Mouse (Mus musculus) MEL (cell line): ENCODE results near the gene Ssh3. TPM values are rescaled to one million over a fixed set of nuclear protein-coding genes. Genes with fewer than 3 reads are reported as not detected.

Experiments used
- DNase-seq: peaks from one replicate; pipeline ENCODE4 v3.0.0; 2011; ENCODE audit warnings: low read depth, low spot score
- H3K27ac ChIP-seq: 2 replicates; pipeline ENCODE4 v1.5.1; 2012; ENCODE audit warnings: low read depth, mild to moderate bottlenecking, control low read depth, low read length, moderate library complexity; ENCODE audit not compliant: control insufficient read depth
- H3K27me3 ChIP-seq, 2 experiments: fragments of 150-350 bp in 1 of 2; sonication (generic) in 1 of 2; 2 replicates each; pipeline ENCODE4 v1.6.1; 2012; ENCODE audit warnings: low read length in 2 of 2, mild to moderate bottlenecking in 2 of 2, improper control_type of control experiment in 1 of 2, moderate library complexity in 1 of 2; ENCODE audit not compliant: insufficient read depth in 2 of 2, control insufficient read depth in 1 of 2
- H3K36me3 ChIP-seq, 2 experiments: 2 replicates each; pipeline ENCODE4 v1.6.1; 2012 to 2014; ENCODE audit warnings: low read length in 2 of 2, improper control_type of control experiment in 1 of 2, inconsistent platforms in 1 of 2, mild to moderate bottlenecking in 1 of 2; ENCODE audit not compliant: insufficient read depth in 2 of 2, control insufficient read depth in 1 of 2
- H3K4me1 ChIP-seq, 2 experiments: fragments of 150-350 bp in 1 of 2; sonication (generic) in 1 of 2; 2 replicates each; pipeline ENCODE4 v1.6.1; 2012; ENCODE audit warnings: low read length in 2 of 2, improper control_type of control experiment in 1 of 2, mild to moderate bottlenecking in 1 of 2; ENCODE audit not compliant: insufficient read depth in 2 of 2, control insufficient read depth in 1 of 2
- H3K4me3 ChIP-seq, 2 experiments: fragments of 150-350 bp in 1 of 2; sonication (generic) in 1 of 2; 2 replicates each; pipeline ENCODE4 v1.5.1; 2012; ENCODE audit warnings: low read depth in 2 of 2, low read length in 2 of 2, mild to moderate bottlenecking in 2 of 2, moderate library complexity in 2 of 2, control low read depth in 1 of 2, improper control_type of control experiment in 1 of 2; ENCODE audit not compliant: control insufficient read depth in 1 of 2, insufficient read depth in 1 of 2
- H3K79me2 ChIP-seq: 2 replicates; pipeline ENCODE4 v1.6.1; 2012; ENCODE audit warnings: mild to moderate bottlenecking, low read length, moderate library complexity; ENCODE audit not compliant: control insufficient read depth, poor library complexity, insufficient read depth
- H3K9ac ChIP-seq: 2 replicates; pipeline ENCODE4 v1.6.1; 2012; ENCODE audit warnings: low read depth, mild to moderate bottlenecking, control low read depth, low read length, moderate library complexity; ENCODE audit not compliant: control insufficient read depth, poor library complexity, severe bottlenecking
- H3K9me3 ChIP-seq: fragments of 150-350 bp; sonication (generic); replicated peaks from 2 replicates; pipeline ENCODE4 v1.6.1; 2012; ENCODE audit warnings: mild to moderate bottlenecking, low read length, improper control_type of control experiment, moderate library complexity; ENCODE audit not compliant: insufficient read depth
- BHLHE40 ChIP-seq: IDR thresholded peaks from 2 replicates; pipeline ENCODE4 v1.6.1; 2012; ENCODE audit warnings: low read depth, mild to moderate bottlenecking, inconsistent platforms, low read length, improper control_type of control experiment, borderline replicate concordance
- CHD1 ChIP-seq: IDR thresholded peaks from 2 replicates; pipeline ENCODE4 v1.6.1; 2012; ENCODE audit warnings: low read depth, mild to moderate bottlenecking, inconsistent platforms, low read length, improper control_type of control experiment
- CTCF ChIP-seq, 3 experiments: IDR thresholded peaks in 2 of 3; conservative IDR thresholded peaks in 1 of 3; 2 replicates each; pipeline ENCODE4 v1.5.1; 2011 to 2012; ENCODE audit warnings: low read length in 3 of 3, low read depth in 2 of 3, mild to moderate bottlenecking in 2 of 3, improper control_type of control experiment in 1 of 3, inconsistent platforms in 1 of 3, mixed read lengths in 1 of 3, moderate library complexity in 1 of 3; ENCODE audit not compliant: control insufficient read depth in 1 of 3, insufficient read depth in 1 of 3, poor library complexity in 1 of 3, severe bottlenecking in 1 of 3
- E2F4 ChIP-seq: IDR thresholded peaks from 2 replicates; pipeline ENCODE4 v1.6.1; 2011; ENCODE audit warnings: low read depth, low read length, improper control_type of control experiment, borderline replicate concordance
- ELF1 ChIP-seq: IDR thresholded peaks from 2 replicates; pipeline ENCODE4 v1.6.1; 2014; ENCODE audit warnings: low read depth, mild to moderate bottlenecking, inconsistent platforms, low read length, improper control_type of control experiment, moderate library complexity
- EP300 ChIP-seq, 2 experiments: IDR thresholded peaks; 2 replicates each; pipeline ENCODE4 v1.6.1; 2011; ENCODE audit warnings: improper control_type of control experiment in 2 of 2, low read length in 2 of 2, low read depth in 1 of 2, mild to moderate bottlenecking in 1 of 2
- GABPA ChIP-seq: IDR thresholded peaks from 2 replicates; pipeline ENCODE4 v1.6.1; 2012; ENCODE audit warnings: low read depth, mild to moderate bottlenecking, inconsistent platforms, low read length, improper control_type of control experiment, moderate library complexity
- MAX ChIP-seq: IDR thresholded peaks from 2 replicates; pipeline ENCODE4 v1.6.1; 2011; ENCODE audit warnings: low read length, improper control_type of control experiment
- MEF2A ChIP-seq: IDR thresholded peaks from 2 replicates; pipeline ENCODE4 v1.6.1; 2014; ENCODE audit warnings: low read depth, mild to moderate bottlenecking, inconsistent platforms, low read length, improper control_type of control experiment; ENCODE audit not compliant: poor library complexity, insufficient replicate concordance, severe bottlenecking; ENCODE audit errors: extremely low read depth
- MYB ChIP-seq: IDR thresholded peaks from 2 replicates; pipeline ENCODE4 v1.6.1; 2011; ENCODE audit warnings: mild to moderate bottlenecking, low read depth, low read length, improper control_type of control experiment
- POLR2AphosphoS5 ChIP-seq: IDR thresholded peaks from 2 replicates; pipeline ENCODE4 v1.6.1; 2012; ENCODE audit warnings: low read depth, borderline replicate concordance, mild to moderate bottlenecking, inconsistent platforms, low read length, moderate library complexity, mixed read lengths
- RAD21 ChIP-seq: IDR thresholded peaks from 2 replicates; pipeline ENCODE4 v1.6.1; 2011; ENCODE audit warnings: mild to moderate bottlenecking, low read depth, low read length, improper control_type of control experiment
- RCOR1 ChIP-seq: IDR thresholded peaks from 2 replicates; pipeline ENCODE4 v1.6.1; 2012; ENCODE audit warnings: low read depth, mild to moderate bottlenecking, inconsistent platforms, low read length, improper control_type of control experiment
- ZMIZ1 ChIP-seq: IDR thresholded peaks from 2 replicates; pipeline ENCODE4 v1.6.1; 2012; ENCODE audit warnings: low read depth, mild to moderate bottlenecking, inconsistent platforms, low read length, improper control_type of control experiment, moderate library complexity
- polyA plus RNA-seq, 2 experiments: library from polyadenylated mRNA; stranded (reverse) in 1 of 2; unstranded in 1 of 2; fragments of >175 nt in 1 of 2; fragments of >200 nt in 1 of 2; gene quantifications; 2 replicates each; pipeline versions ENCODE4 v1.2.1 to v1.2.4; 2012; ENCODE audit warnings: low replicate concordance in 2 of 2, low read depth in 1 of 2; ENCODE audit not compliant: insufficient read length in 2 of 2, insufficient read depth in 1 of 2, missing spikeins in 1 of 2
- total RNA-seq: library from RNA; depleted of rRNA; stranded (reverse); fragments of 300-350 nt; gene quantifications from 2 replicates; pipeline ENCODE4 v1.2.3, GENCODE M21; 2012

Ssh3 gene
- total and polyA plus RNA-seq, 3 experiments = 9.2 to 14.1 TPM; not detected in 1

DNA sequence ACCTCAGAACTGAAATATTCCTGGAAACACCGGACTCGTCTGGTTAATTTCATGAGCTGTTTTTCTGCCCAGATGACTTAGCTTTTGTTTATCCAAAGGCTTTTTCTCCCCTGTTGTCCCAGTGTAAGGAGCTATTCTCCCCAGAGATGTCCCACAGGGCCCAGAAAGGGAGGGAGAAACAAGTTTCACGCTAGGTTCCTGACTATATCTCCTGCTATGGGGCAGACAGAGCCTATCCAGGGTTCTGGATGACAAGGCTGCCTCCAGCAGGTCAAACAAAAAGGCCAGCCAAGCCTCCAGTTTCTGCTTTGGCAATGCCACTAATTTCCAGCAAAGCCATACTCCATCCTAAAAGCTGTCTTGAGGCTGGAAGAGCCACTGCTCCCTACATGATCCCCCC lies 51.1 kb downstream of the Ssh3 start:
- Histone ChIP-seq H3K4me3 (no peak overlapping the region), H3K27me3 (peaks cover 10 to 16% of the 10 kb centered on the region in 2 experiments), H3K36me3 (peaks cover 0 to 39% of the 10 kb centered on the region in 2 experiments; a peak in 2 of 4 replicates), H3K9ac (no peak overlapping the region), H3K27ac (no peak overlapping the region), H3K9me3 (no peaks in the 10 kb centered on the region), H3K79me2 (peaks cover 2% of the 10 kb centered on the region; the same call in 1 of the 2 replicates), H3K4me1 (peaks cover 16 to 44% of the 10 kb centered on the region in 2 experiments)
- no peak for TF ChIP-seq E2F4
- TF ChIP-seq ELF1 = no peak
- TF ChIP-seq ZMIZ1 = no peak
- TF ChIP-seq GABPA = no peak
- TF ChIP-seq MAX = no peak
- TF ChIP-seq CHD1 = no peak
- TF ChIP-seq MYB = no peak
- TF ChIP-seq POLR2AphosphoS5 = no peak
- TF ChIP-seq RCOR1 = no peak
- TF ChIP-seq RAD21 = no peak
- no peak for DNase-seq

DNA sequence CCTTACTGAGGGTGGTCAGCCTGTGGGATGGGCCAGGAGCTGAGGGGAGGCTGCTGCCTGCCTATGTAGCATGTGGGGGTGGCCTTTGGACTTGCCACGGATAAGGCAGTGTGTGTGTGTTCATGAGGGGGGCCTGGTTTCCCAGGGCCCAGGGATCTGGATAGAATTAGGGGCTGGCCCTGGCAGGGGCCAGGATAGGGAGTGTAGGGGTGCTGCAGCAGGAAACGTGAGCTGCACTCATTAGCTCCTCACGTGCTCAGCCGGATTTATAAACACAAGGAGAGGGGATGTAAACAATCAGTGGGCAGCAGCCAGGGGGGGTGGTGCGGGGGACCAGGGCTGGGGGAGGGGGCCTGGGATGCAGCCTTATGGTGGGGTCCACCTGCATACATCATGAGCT lies 51.8 kb downstream of the Ssh3 start:
- no peak overlapping the region for H3K4me3 ChIP-seq
- H3K9me3 ChIP-seq = no peaks in the 10 kb centered on the region
- H3K27ac ChIP-seq = no peak overlapping the region
- peaks cover 0 to 33% of the 10 kb centered on the region in 2 experiments; a peak in 2 of 4 replicates for H3K36me3 ChIP-seq
- TF ChIP-seq BHLHE40 = no peak
- no peak for TF ChIP-seq CTCF (IDR thresholded peaks at IDR 0.05 in 2 of 3, conservative IDR thresholded peaks at IDR 0.05 in 1 of 3; ENCODE audit: control insufficient read depth in 1 of 3, insufficient read depth in 1 of 3, low read depth in 2 of 3, low read length in 3 of 3, poor library complexity in 1 of 3, severe bottlenecking in 1 of 3)
- TF ChIP-seq EP300 (IDR thresholded peaks at IDR 0.05; ENCODE audit: low read depth in 1 of 2, low read length in 2 of 2) = no peak
- no peak for TF ChIP-seq MEF2A
- no peak overlapping the region for H3K9ac ChIP-seq
- H3K27me3 ChIP-seq = peaks cover 10 to 16% of the 10 kb centered on the region in 2 experiments
- DNase-seq = no peak
- peaks cover 2% of the 10 kb centered on the region; the same call in 1 of the 2 replicates for H3K79me2 ChIP-seq
- peaks cover 11 to 37% of the 10 kb centered on the region in 2 experiments for H3K4me1 ChIP-seq
